Mouse (Mus musculus) sigmoid colon, adult 10 weeks (tissue): ENCODE measurements around the gene Ryr2. TPM values are rescaled to one million over a fixed set of nuclear protein-coding genes. Genes with fewer than 3 reads are reported as not detected.

ENCODE experiments used
- polyA plus RNA-seq: library from polyadenylated mRNA; stranded (reverse); fragments of 350-450 nt; fragmentation: Illumina TruSeq; extraction: RNeasy Lipid Tissue Mini Kit (QIAGEN cat#74804); gene quantifications from one replicate; pipeline ENCODE4 v1.2.3, GENCODE M21; 2014; ENCODE audit warnings: low read depth, low replicate concordance

Ryr2 gene
- 2.4 TPM for polyA plus RNA-seq

GRCm38 (mm10) chr13:12106662-12107632 lies at the start of gene Ryr2:
Ryr2 (minus strand) TSS chr13:12106945.

Other genes starting within 250 kb of the Ryr2 start
- 10.0 TPM for gene Mtr, start 151.2 kb upstream of the Ryr2 start, polyA plus RNA-seq
- gene Actn2, start 233.8 kb upstream of the Ryr2 start, polyA plus RNA-seq, result not detected